Comparison of ENCODE assay signal across 34 mouse cellular contexts in genomic region chr2:135315980-135316379, GRCm38 (mm10).
"Had no signal": no experiment of that assay in that cellular context is flagged by ENCODE, and none has a peak within 500 bp of the region (broad histone marks: within the 10 kb centered on the region; RNA-seq: fewer than 3 reads in every experiment).

No protein-coding gene starts in this region.

- H3K36me3 ChIP-seq: heart, embryonic 12.5 days; heart, embryonic 13.5 days; heart, embryonic 15.5 days; hindbrain, embryonic 10.5 days; hindbrain, embryonic 12.5 days; hindbrain, embryonic 13.5 days; hindbrain, embryonic 15.5 days; intestine, embryonic 15.5 days; kidney, embryonic 15.5 days had no signal

- H3K27me3 ChIP-seq: heart, embryonic 12.5 days; heart, embryonic 13.5 days; heart, embryonic 15.5 days; hindbrain, embryonic 12.5 days; hindbrain, embryonic 13.5 days; hindbrain, embryonic 15.5 days; intestine, embryonic 15.5 days; kidney, embryonic 15.5 days had no signal

- H3K9ac ChIP-seq: heart, embryonic 12.5 days; heart, embryonic 13.5 days; heart, embryonic 15.5 days; hindbrain, embryonic 12.5 days; hindbrain, embryonic 13.5 days; hindbrain, embryonic 14.5 days; hindbrain, embryonic 15.5 days; intestine, embryonic 15.5 days; kidney, embryonic 15.5 days had no signal

- H3K4me1 ChIP-seq: heart, embryonic 12.5 days; heart, embryonic 13.5 days; heart, embryonic 15.5 days; hindbrain, embryonic 10.5 days; hindbrain, embryonic 12.5 days; hindbrain, embryonic 13.5 days; hindbrain, embryonic 15.5 days; intestine, embryonic 15.5 days; kidney, embryonic 15.5 days had no signal

- ATAC-seq: hindbrain, embryonic 16.5 days; hindbrain, postnatal 0 days; inflammation-experienced regulatory T-cells, adult 6 months; intestine, embryonic 15.5 days; intestine, embryonic 16.5 days; intestine, postnatal 0 days had no signal

- H3K9me3 ChIP-seq: heart, embryonic 13.5 days; heart, embryonic 15.5 days; hindbrain, embryonic 10.5 days; hindbrain, embryonic 12.5 days; hindbrain, embryonic 13.5 days; hindbrain, embryonic 15.5 days; intestine, embryonic 15.5 days; kidney, embryonic 15.5 days had no signal

- H3K4me3 ChIP-seq: heart, embryonic 12.5 days; heart, embryonic 13.5 days; heart, embryonic 15.5 days; hindbrain, embryonic 10.5 days; hindbrain, embryonic 12.5 days; hindbrain, embryonic 13.5 days; hindbrain, embryonic 15.5 days; intestine, embryonic 15.5 days; kidney, embryonic 15.5 days; layer of hippocampus, adult 2 months; left cerebral cortex, adult 2 months had no signal

- DNase-seq: heart, postnatal 10 days; heart, postnatal 14 days; heart, postnatal 36 days; heart, postnatal 4 days; kidney, adult 11 months; kidney, adult 18-20 months; kidney, adult 2 months; kidney, adult 8-10 months; kidney, adult 9 months; kidney, postnatal 10 days; kidney, postnatal 14 days; kidney, postnatal 25 days; kidney, postnatal 36 days; kidney, postnatal 4 days; layer of hippocampus, adult 9-11 months; layer of hippocampus, postnatal 36 days had no signal

- H3K27ac ChIP-seq: heart, embryonic 13.5 days; heart, embryonic 15.5 days; hindbrain, embryonic 10.5 days; hindbrain, embryonic 12.5 days; hindbrain, embryonic 13.5 days; hindbrain, embryonic 14.5 days; hindbrain, embryonic 15.5 days; hindbrain, postnatal 0 days; intestine, embryonic 15.5 days; kidney, embryonic 15.5 days; kidney, postnatal 0 days; layer of hippocampus, adult 2 months; left cerebral cortex, adult 2 months had no signal

- H3K4me2 ChIP-seq: heart, embryonic 12.5 days; heart, embryonic 13.5 days; heart, embryonic 15.5 days; hindbrain, embryonic 12.5 days; hindbrain, embryonic 13.5 days; hindbrain, embryonic 14.5 days; hindbrain, embryonic 15.5 days; intestine, embryonic 15.5 days; kidney, embryonic 15.5 days had no signal
